Mouse (Mus musculus): Measurements from ENCODE around the gene Gpr155. TPM values are rescaled to one million over a fixed set of nuclear protein-coding genes. Genes with fewer than 3 reads are reported as not detected.

Gene Gpr155
- polyA plus RNA-seq, 1 experiment from 2014 or later = 5.9 TPM

GRCm38 (mm10) chr2:73343701-73344100 is 42.7 kb downstream of the Gpr155 start:
- Histone ChIP-seq H3K4me3 (ENCODE audit: low read depth, low read length) (no peak overlapping the region), H3K9ac (replicated peaks; ENCODE audit: low read length) (no peak overlapping the region), H3K27me3 (ENCODE audit: control insufficient read depth, insufficient read depth, low read length) (no peaks in the 10 kb centered on the region), H3K36me3 (replicated peaks; ENCODE audit: control insufficient read depth, insufficient read depth, low read depth, low read length) (no peaks in the 10 kb centered on the region), H3K4me1 (ENCODE audit: control insufficient read depth, insufficient read depth, low read length) (0 out of 2 replicates have a peak, but pooled peaks cover 2% of the 10 kb centered on the region), H3K9me3 (replicated peaks; ENCODE audit: control insufficient read depth, low read length) (no peaks in the 10 kb centered on the region), H3K4me2 (ENCODE audit: low read depth, low read length) (no peak overlapping the region), H3K27ac (replicated peaks; ENCODE audit: low read depth, low read length) (no peak overlapping the region)
- no peak for DNase-seq (ENCODE audit: low spot score)
- WGBS = 87% methylated on average over 5 of the region's 5 CpGs
- ATAC-seq (replicated peaks; ENCODE audit: insufficient number of reproducible peaks, low FRiP score, low TSS enrichment, low read depth) = no peak

GRCm38 (mm10) chr2:73338415-73338814 is 48.0 kb downstream of the Gpr155 start:
- no peak overlapping the region for H3K4me2 ChIP-seq (ENCODE audit: low read depth, low read length)
- H3K27me3 ChIP-seq (ENCODE audit: control insufficient read depth, insufficient read depth, low read length) = no peaks in the 10 kb centered on the region
- no peak overlapping the region for H3K27ac ChIP-seq (replicated peaks; ENCODE audit: low read depth, low read length)
- ATAC-seq (replicated peaks; ENCODE audit: insufficient number of reproducible peaks, low FRiP score, low TSS enrichment, low read depth) = no peak
- H3K36me3 ChIP-seq (replicated peaks; ENCODE audit: control insufficient read depth, insufficient read depth, low read depth, low read length) = no peaks in the 10 kb centered on the region
- no peaks in the 10 kb centered on the region for H3K4me1 ChIP-seq (ENCODE audit: control insufficient read depth, insufficient read depth, low read length)
- no peak overlapping the region for H3K4me3 ChIP-seq (ENCODE audit: low read depth, low read length)
- DNase-seq (ENCODE audit: low spot score) = no peak
- H3K9ac ChIP-seq (replicated peaks; ENCODE audit: low read length) = no peak overlapping the region
- H3K9me3 ChIP-seq (replicated peaks; ENCODE audit: control insufficient read depth, low read length) = no peaks in the 10 kb centered on the region
- WGBS = 77% methylated on average over 8 of the region's 8 CpGs

GRCm38 (mm10) chr2:73335949-73336348 is 50.4 kb downstream of the Gpr155 start:
- DNase-seq (ENCODE audit: low spot score) = no peak
- no peak for ATAC-seq (replicated peaks; ENCODE audit: insufficient number of reproducible peaks, low FRiP score, low TSS enrichment, low read depth)
- H3K36me3 ChIP-seq (replicated peaks; ENCODE audit: control insufficient read depth, insufficient read depth, low read depth, low read length) = no peaks in the 10 kb centered on the region
- no peaks in the 10 kb centered on the region for H3K4me1 ChIP-seq (ENCODE audit: control insufficient read depth, insufficient read depth, low read length)
- no peak overlapping the region for H3K27ac ChIP-seq (replicated peaks; ENCODE audit: low read depth, low read length)
- H3K9ac ChIP-seq (replicated peaks; ENCODE audit: low read length) = no peak overlapping the region
- 89% methylated on average over 3 of the region's 3 CpGs for WGBS
- H3K27me3 ChIP-seq (ENCODE audit: control insufficient read depth, insufficient read depth, low read length) = no peaks in the 10 kb centered on the region
- H3K9me3 ChIP-seq (replicated peaks; ENCODE audit: control insufficient read depth, low read length) = no peaks in the 10 kb centered on the region
- H3K4me3 ChIP-seq (ENCODE audit: low read depth, low read length) = no peak overlapping the region
- no peak overlapping the region for H3K4me2 ChIP-seq (ENCODE audit: low read depth, low read length)

GRCm38 (mm10) chr2:73325871-73326270 is 60.5 kb downstream of the Gpr155 start:
- Histone ChIP-seq H3K36me3 (replicated peaks; ENCODE audit: control insufficient read depth, insufficient read depth, low read depth, low read length) (no peaks in the 10 kb centered on the region), H3K9me3 (replicated peaks; ENCODE audit: control insufficient read depth, low read length) (no peaks in the 10 kb centered on the region), H3K4me3 (ENCODE audit: low read depth, low read length) (no peak overlapping the region), H3K4me1 (ENCODE audit: control insufficient read depth, insufficient read depth, low read length) (no peaks in the 10 kb centered on the region), H3K27ac (replicated peaks; ENCODE audit: low read depth, low read length) (no peak overlapping the region), H3K4me2 (ENCODE audit: low read depth, low read length) (no peak overlapping the region), H3K9ac (replicated peaks; ENCODE audit: low read length) (no peak overlapping the region), H3K27me3 (ENCODE audit: control insufficient read depth, insufficient read depth, low read length) (no peaks in the 10 kb centered on the region)
- ATAC-seq (replicated peaks; ENCODE audit: insufficient number of reproducible peaks, low FRiP score, low TSS enrichment, low read depth) (no peak), DNase-seq (ENCODE audit: low spot score) (no peak)
- WGBS = 90% methylated on average over 5 of the region's 5 CpGs

GRCm38 (mm10) chr2:73322991-73323390 is 63.4 kb downstream of the Gpr155 start:
- WGBS = 69% methylated on average over 12 of the region's 12 CpGs
- H3K27me3 ChIP-seq (ENCODE audit: control insufficient read depth, insufficient read depth, low read length) = no peaks in the 10 kb centered on the region
- DNase-seq (ENCODE audit: low spot score) (no peak), ATAC-seq (replicated peaks; ENCODE audit: insufficient number of reproducible peaks, low FRiP score, low TSS enrichment, low read depth) (no peak)
- no peak overlapping the region for H3K4me2 ChIP-seq (ENCODE audit: low read depth, low read length)
- no peak overlapping the region for H3K4me3 ChIP-seq (ENCODE audit: low read depth, low read length)
- no peak overlapping the region for H3K9ac ChIP-seq (replicated peaks; ENCODE audit: low read length)
- H3K36me3 ChIP-seq (replicated peaks; ENCODE audit: control insufficient read depth, insufficient read depth, low read depth, low read length) = no peaks in the 10 kb centered on the region
- H3K27ac ChIP-seq (replicated peaks; ENCODE audit: low read depth, low read length) = no peak overlapping the region
- H3K4me1 ChIP-seq (ENCODE audit: control insufficient read depth, insufficient read depth, low read length) = no peaks in the 10 kb centered on the region
- no peaks in the 10 kb centered on the region for H3K9me3 ChIP-seq (replicated peaks; ENCODE audit: control insufficient read depth, low read length)

- Histone ChIP-seq H3K4me3 (ENCODE audit: low read depth, low read length) (no peak overlapping the region), H3K9me3 (replicated peaks; ENCODE audit: control insufficient read depth, low read length) (no peaks in the 10 kb centered on the region), H3K9ac (replicated peaks; ENCODE audit: low read length) (no peak overlapping the region), H3K36me3 (replicated peaks; ENCODE audit: control insufficient read depth, insufficient read depth, low read depth, low read length) (no peaks in the 10 kb centered on the region), H3K27ac (replicated peaks; ENCODE audit: low read depth, low read length) (no peak overlapping the region), H3K4me2 (ENCODE audit: low read depth, low read length) (no peak overlapping the region), H3K4me1 (ENCODE audit: control insufficient read depth, insufficient read depth, low read length) (no peaks in the 10 kb centered on the region), H3K27me3 (ENCODE audit: control insufficient read depth, insufficient read depth, low read length) (no peaks in the 10 kb centered on the region)
- no peak for ATAC-seq (replicated peaks; ENCODE audit: insufficient number of reproducible peaks, low FRiP score, low TSS enrichment, low read depth)
- 86% methylated on average over 5 of the region's 5 CpGs for WGBS
- DNase-seq (ENCODE audit: low spot score) = no peak
Measured at GRCm38 (mm10) chr2:73319218-73319617, 67.2 kb downstream of the Gpr155 start.

GRCm38 (mm10) chr2:73317426-73317825 is 68.9 kb downstream of the Gpr155 start:
- Histone ChIP-seq H3K9ac (replicated peaks; ENCODE audit: low read length) (no peak overlapping the region), H3K27ac (replicated peaks; ENCODE audit: low read depth, low read length) (no peak overlapping the region), H3K36me3 (replicated peaks; ENCODE audit: control insufficient read depth, insufficient read depth, low read depth, low read length) (no peaks in the 10 kb centered on the region), H3K4me3 (ENCODE audit: low read depth, low read length) (no peak overlapping the region), H3K4me2 (ENCODE audit: low read depth, low read length) (no peak overlapping the region), H3K27me3 (ENCODE audit: control insufficient read depth, insufficient read depth, low read length) (no peaks in the 10 kb centered on the region), H3K4me1 (ENCODE audit: control insufficient read depth, insufficient read depth, low read length) (no peaks in the 10 kb centered on the region), H3K9me3 (replicated peaks; ENCODE audit: control insufficient read depth, low read length) (no peaks in the 10 kb centered on the region)
- DNase-seq (ENCODE audit: low spot score) (no peak), ATAC-seq (replicated peaks; ENCODE audit: insufficient number of reproducible peaks, low FRiP score, low TSS enrichment, low read depth) (no peak)
- WGBS = 93% methylated on average over 9 of the region's 9 CpGs

GRCm38 (mm10) chr2:73314311-73314710 is 72.1 kb downstream of the Gpr155 start:
- no peaks in the 10 kb centered on the region for H3K36me3 ChIP-seq (replicated peaks; ENCODE audit: control insufficient read depth, insufficient read depth, low read depth, low read length)
- no peak overlapping the region for H3K9ac ChIP-seq (replicated peaks; ENCODE audit: low read length)
- no peaks in the 10 kb centered on the region; the same call in 1 of the 2 replicates for H3K4me1 ChIP-seq (ENCODE audit: control insufficient read depth, insufficient read depth, low read length)
- WGBS = 88% methylated on average over 3 of the region's 3 CpGs
- DNase-seq (ENCODE audit: low spot score) = no peak
- H3K4me3 ChIP-seq (ENCODE audit: low read depth, low read length) = no peak overlapping the region
- ATAC-seq (replicated peaks; ENCODE audit: insufficient number of reproducible peaks, low FRiP score, low TSS enrichment, low read depth) = no peak
- no peaks in the 10 kb centered on the region for H3K27me3 ChIP-seq (ENCODE audit: control insufficient read depth, insufficient read depth, low read length)
- H3K27ac ChIP-seq (replicated peaks; ENCODE audit: low read depth, low read length) = no peak overlapping the region
- no peaks in the 10 kb centered on the region for H3K9me3 ChIP-seq (replicated peaks; ENCODE audit: control insufficient read depth, low read length)
- H3K4me2 ChIP-seq (ENCODE audit: low read depth, low read length) = no peak overlapping the region
